8 mouse cellular contexts compared by ENCODE assay signal in genomic region chr12:99084144-99084543, GRCm38 (mm10).
DNase-seq lines count a peak whose midpoint lies in the region; ATAC-seq and TF ChIP-seq lines count a peak whose summit lies in the region.

No protein-coding gene starts in this region.

- peak; percentile 94 for DNase-seq in brain, embryonic 14.5 days (ENCODE audit: low read depth)
- peak; percentile 91 for DNase-seq in forebrain, embryonic 10.5 days (ENCODE audit: extremely low spot score, low spot score)
- peak; percentile 86 for DNase-seq in kidney, postnatal 14 days
- DNase-seq in liver, embryonic 13.5 days = peak; percentile 49
- peak; percentile 94 for DNase-seq in neural tube, embryonic 11.5 days (ENCODE audit: low spot score)

- H3K27me3 ChIP-seq in C2C12 (ENCODE audit: control insufficient read depth, insufficient read depth, insufficient read length) = no peaks in the 10 kb centered on the region
- H3K27me3 ChIP-seq in forebrain, embryonic 10.5 days (ENCODE audit: poor library complexity, severe bottlenecking) = peaks cover 47% of the 10 kb centered on the region
- peaks cover 12% of the 10 kb centered on the region for H3K27me3 ChIP-seq in heart, embryonic 15.5 days
- peaks cover 13% of the 10 kb centered on the region for H3K27me3 ChIP-seq in liver, embryonic 13.5 days
- no peaks in the 10 kb centered on the region for H3K27me3 ChIP-seq in neural tube, embryonic 11.5 days (ENCODE audit: control insufficient read depth, insufficient read depth, low read length)
- H3K27me3 ChIP-seq in stomach, embryonic 16.5 days (ENCODE audit: control insufficient read depth, insufficient read depth, low read length) = no peaks in the 10 kb centered on the region

- WGBS in forebrain, embryonic 10.5 days = 3% methylated on average over 18 of the region's 18 CpGs
- WGBS in heart, embryonic 15.5 days = 4% methylated on average over 18 of the region's 18 CpGs
- WGBS in liver, embryonic 13.5 days (ENCODE audit: insufficient replicate concordance) = 4% methylated on average over 18 of the region's 18 CpGs
- WGBS in neural tube, embryonic 11.5 days = 3% methylated on average over 18 of the region's 18 CpGs
- WGBS in stomach, embryonic 16.5 days = 4% methylated on average over 18 of the region's 18 CpGs

- peak overlapping the region; percentile 78 for H3K27ac ChIP-seq in forebrain, embryonic 10.5 days
- no peak overlapping the region for H3K27ac ChIP-seq in heart, embryonic 15.5 days
- H3K27ac ChIP-seq in liver, embryonic 13.5 days = no peak overlapping the region
- H3K27ac ChIP-seq in neural tube, embryonic 11.5 days (ENCODE audit: low read depth, low read length) = no peak overlapping the region
- no peak overlapping the region for H3K27ac ChIP-seq in stomach, embryonic 16.5 days (ENCODE audit: low read length)

- no peaks in the 10 kb centered on the region for H3K36me3 ChIP-seq in C2C12 (ENCODE audit: control insufficient read depth, insufficient read depth)
- no peaks in the 10 kb centered on the region for H3K36me3 ChIP-seq in forebrain, embryonic 10.5 days (replicated peaks)
- no peaks in the 10 kb centered on the region for H3K36me3 ChIP-seq in heart, embryonic 15.5 days
- H3K36me3 ChIP-seq in liver, embryonic 13.5 days = no peaks in the 10 kb centered on the region
- H3K36me3 ChIP-seq in neural tube, embryonic 11.5 days (ENCODE audit: control insufficient read depth, insufficient read depth, low read length) = no peaks in the 10 kb centered on the region
- H3K36me3 ChIP-seq in stomach, embryonic 16.5 days (ENCODE audit: control insufficient read depth, insufficient read depth, low read length) = no peaks in the 10 kb centered on the region

- peaks cover 48% of the 10 kb centered on the region for H3K4me1 ChIP-seq in forebrain, embryonic 10.5 days
- H3K4me1 ChIP-seq in heart, embryonic 15.5 days (replicated peaks) = peaks cover 2% of the 10 kb centered on the region; the same call in 1 of the 2 replicates
- no peaks in the 10 kb centered on the region for H3K4me1 ChIP-seq in liver, embryonic 13.5 days (replicated peaks)
- H3K4me1 ChIP-seq in neural tube, embryonic 11.5 days (ENCODE audit: control insufficient read depth, insufficient read depth, low read length) = peaks cover 2% of the 10 kb centered on the region; the same call in 1 of the 2 replicates
- no peaks in the 10 kb centered on the region for H3K4me1 ChIP-seq in stomach, embryonic 16.5 days (ENCODE audit: control insufficient read depth, insufficient read depth, low read length)

- no peak overlapping the region for H3K4me2 ChIP-seq in heart, embryonic 15.5 days
- H3K4me2 ChIP-seq in liver, embryonic 13.5 days = no peak overlapping the region
- no peak overlapping the region for H3K4me2 ChIP-seq in neural tube, embryonic 11.5 days (ENCODE audit: low read depth)
- H3K4me2 ChIP-seq in stomach, embryonic 16.5 days (ENCODE audit: low read depth, low read length) = no peak overlapping the region

- peak; percentile 84 for ATAC-seq in heart, embryonic 15.5 days (replicated peaks; ENCODE audit: insufficient number of reproducible peaks, insufficient read depth, low FRiP score, low read depth)
- ATAC-seq in liver, embryonic 13.5 days (ENCODE audit: low read depth) = peak; percentile 63
- peak; percentile 90 for ATAC-seq in neural tube, embryonic 11.5 days (ENCODE audit: insufficient read depth, low FRiP score, low TSS enrichment)
- ATAC-seq in stomach, embryonic 16.5 days (ENCODE audit: insufficient read depth, low FRiP score) = peak; percentile 84

- H3K9ac ChIP-seq in heart, embryonic 15.5 days = no peak overlapping the region
- H3K9ac ChIP-seq in liver, embryonic 13.5 days = no peak overlapping the region
- H3K9ac ChIP-seq in neural tube, embryonic 11.5 days (ENCODE audit: low read length) = no peak overlapping the region
- H3K9ac ChIP-seq in stomach, embryonic 16.5 days (ENCODE audit: low read length) = no peak overlapping the region

- TF ChIP-seq POLR2A in brain, embryonic 14.5 days (IDR thresholded peaks at IDR 0.05; ENCODE audit: borderline replicate concordance, extremely low read depth, insufficient read depth, insufficient read length, poor library complexity, severe bottlenecking) = no peak

- no peaks in the 10 kb centered on the region for H3K79me3 ChIP-seq in C2C12 (ENCODE audit: low read depth)

- no peak overlapping the region for H3ac ChIP-seq in C2C12 (ENCODE audit: control insufficient read depth, insufficient read length, low read depth)

- peak; percentile 99 for TF ChIP-seq CTCF in C2C12 (IDR thresholded peaks at IDR 0.05; ENCODE audit: control insufficient read depth, insufficient read depth, insufficient read length)
- peak; percentile 95 for TF ChIP-seq CTCF in brain, embryonic 14.5 days (IDR thresholded peaks at IDR 0.05; ENCODE audit: borderline replicate concordance, extremely low read depth, insufficient read depth, insufficient read length)

- H3K79me2 ChIP-seq in C2C12 (ENCODE audit: control insufficient read depth, insufficient read depth) = no peaks in the 10 kb centered on the region

- no peaks in the 10 kb centered on the region for H3K9me3 ChIP-seq in forebrain, embryonic 10.5 days
- no peaks in the 10 kb centered on the region for H3K9me3 ChIP-seq in heart, embryonic 15.5 days (replicated peaks)
- no peaks in the 10 kb centered on the region for H3K9me3 ChIP-seq in liver, embryonic 13.5 days (replicated peaks)
- H3K9me3 ChIP-seq in neural tube, embryonic 11.5 days (ENCODE audit: control insufficient read depth, low read length) = no peaks in the 10 kb centered on the region
- no peaks in the 10 kb centered on the region for H3K9me3 ChIP-seq in stomach, embryonic 16.5 days (replicated peaks; ENCODE audit: control insufficient read depth, low read length)

- no peak overlapping the region for H3K4me3 ChIP-seq in C2C12 (ENCODE audit: insufficient read depth, poor library complexity, severe bottlenecking)
- 0 out of 2 replicates have a peak overlapping the region, but pooled peaks have one; percentile 16 for H3K4me3 ChIP-seq in forebrain, embryonic 10.5 days
- H3K4me3 ChIP-seq in heart, embryonic 15.5 days = no peak overlapping the region
- no peak overlapping the region for H3K4me3 ChIP-seq in liver, embryonic 13.5 days (replicated peaks)
- no peak overlapping the region for H3K4me3 ChIP-seq in neural tube, embryonic 11.5 days (ENCODE audit: low read depth, low read length)
- no peak overlapping the region for H3K4me3 ChIP-seq in stomach, embryonic 16.5 days (replicated peaks; ENCODE audit: low read length)

TF ChIP-seq in C2C12, 6 proteins besides CTCF, POLR2A, EP300 and RAD21:
- TF ChIP-seq USF1 (IDR thresholded peaks at IDR 0.05; ENCODE audit: low read depth) (no peak), MAX (IDR thresholded peaks at IDR 0.05) (peak; percentile 14)
